8 mouse cellular contexts compared by ENCODE assay signal in genomic region chr17:26530590-26531081, GRCm38 (mm10). TPM values are rescaled to one million over a fixed set of nuclear protein-coding genes. Genes with fewer than 3 reads are reported as not detected.
A peak's percentile ranks its signal among the peaks of the same experiment; 100 is the strongest.
DNase-seq lines count a peak whose midpoint lies in the region; ATAC-seq and TF ChIP-seq lines count a peak whose summit lies in the region.

No protein-coding gene starts in this region.

- no peak overlapping the region for H3K4me3 ChIP-seq in liver, postnatal 0 days (ENCODE audit: low read depth, low read length)
- no peak overlapping the region for H3K4me3 ChIP-seq in liver, embryonic 11.5 days (ENCODE audit: low read depth, low read length)
- no peak overlapping the region for H3K4me3 ChIP-seq in midbrain, embryonic 11.5 days (ENCODE audit: low read depth, low read length)

- no peaks in the 10 kb centered on the region for H3K36me3 ChIP-seq in liver, postnatal 0 days (replicated peaks; ENCODE audit: insufficient read depth, low read length)
- no peaks in the 10 kb centered on the region for H3K36me3 ChIP-seq in liver, embryonic 11.5 days (ENCODE audit: control insufficient read depth, insufficient read depth, low read length)
- no peaks in the 10 kb centered on the region for H3K36me3 ChIP-seq in splenic B cell, adult 2 months (ENCODE audit: control insufficient read depth, insufficient read depth, low read length, poor library complexity, severe bottlenecking)
- H3K36me3 ChIP-seq in midbrain, embryonic 11.5 days (ENCODE audit: control insufficient read depth, insufficient read depth, low read length) = no peaks in the 10 kb centered on the region

- peak overlapping the region; percentile 86; the same call in 1 of the 2 replicates for H3K27ac ChIP-seq in liver, postnatal 0 days (ENCODE audit: low read depth)
- no peak overlapping the region for H3K27ac ChIP-seq in liver, embryonic 11.5 days (ENCODE audit: low read depth, low read length)
- no peak overlapping the region for H3K27ac ChIP-seq in midbrain, embryonic 11.5 days (ENCODE audit: low read depth, low read length)

- H3K9me3 ChIP-seq in liver, postnatal 0 days (ENCODE audit: low read length) = no peaks in the 10 kb centered on the region
- no peaks in the 10 kb centered on the region for H3K9me3 ChIP-seq in liver, embryonic 11.5 days (ENCODE audit: control insufficient read depth, low read length)
- no peaks in the 10 kb centered on the region for H3K9me3 ChIP-seq in midbrain, embryonic 11.5 days (ENCODE audit: control insufficient read depth, low read length)

- no peaks in the 10 kb centered on the region for H3K27me3 ChIP-seq in liver, postnatal 0 days (ENCODE audit: insufficient read depth, low read length)
- no peaks in the 10 kb centered on the region for H3K27me3 ChIP-seq in liver, embryonic 11.5 days (replicated peaks; ENCODE audit: control insufficient read depth, insufficient read depth, low read length)
- no peaks in the 10 kb centered on the region for H3K27me3 ChIP-seq in splenic B cell, adult 2 months (ENCODE audit: control insufficient read depth, insufficient read depth, low read length, poor library complexity, severe bottlenecking)
- H3K27me3 ChIP-seq in midbrain, embryonic 11.5 days (ENCODE audit: control insufficient read depth, insufficient read depth, low read length) = no peaks in the 10 kb centered on the region

- H3K4me1 ChIP-seq in liver, postnatal 0 days (ENCODE audit: insufficient read depth) = peaks cover 25% of the 10 kb centered on the region
- H3K4me1 ChIP-seq in liver, embryonic 11.5 days (replicated peaks; ENCODE audit: control insufficient read depth, insufficient read depth, low read length) = peaks cover 25% of the 10 kb centered on the region
- H3K4me1 ChIP-seq in midbrain, embryonic 11.5 days (ENCODE audit: control insufficient read depth, insufficient read depth, low read length) = no peaks in the 10 kb centered on the region

- ATAC-seq in liver, postnatal 0 days = no peak
- ATAC-seq in liver, embryonic 11.5 days (replicated peaks; ENCODE audit: low FRiP score) = no peak
- no peak for ATAC-seq in midbrain, embryonic 11.5 days (ENCODE audit: low FRiP score)

- 67% methylated on average over 3 of the region's 3 CpGs for WGBS in liver, postnatal 0 days (ENCODE audit: insufficient replicate concordance)
- 49% methylated on average over 3 of the region's 3 CpGs for WGBS in liver, embryonic 11.5 days
- WGBS in midbrain, embryonic 11.5 days = 57% methylated on average over 3 of the region's 3 CpGs

- no peak for DNase-seq in liver, postnatal 0 days
- no peak for DNase-seq in liver, embryonic 11.5 days (ENCODE audit: low spot score)
- DNase-seq in forelimb bud, embryonic 11.5 days (ENCODE audit: low read depth, low spot score) = peak; percentile 70
- peak; percentile 71 for DNase-seq in induced T-regulatory cell, adult 2 months (ENCODE audit: low read depth)
- DNase-seq in splenic B cell, adult 2 months (ENCODE audit: low read depth, low spot score) = peak; percentile 50
- DNase-seq in midbrain, embryonic 11.5 days (ENCODE audit: low spot score, missing footprints) = no peak
- DNase-seq in cerebellum, postnatal 36 days = no peak
- no peak for DNase-seq in ovary, postnatal 36 days (ENCODE audit: low spot score)

- no peak overlapping the region for H3K9ac ChIP-seq in liver, postnatal 0 days (replicated peaks)
- H3K9ac ChIP-seq in liver, embryonic 11.5 days (ENCODE audit: low read depth, low read length) = no peak overlapping the region
- no peak overlapping the region for H3K9ac ChIP-seq in midbrain, embryonic 11.5 days (ENCODE audit: low read length)

- no peak overlapping the region for H3K4me2 ChIP-seq in liver, postnatal 0 days (ENCODE audit: low read depth, low read length)
- no peak overlapping the region for H3K4me2 ChIP-seq in liver, embryonic 11.5 days
- no peak overlapping the region for H3K4me2 ChIP-seq in midbrain, embryonic 11.5 days

- no peak for TF ChIP-seq EP300 in liver, postnatal 0 days (IDR thresholded peaks at IDR 0.05; ENCODE audit: low read depth)

- no peak for TF ChIP-seq CTCF in liver, postnatal 0 days (IDR thresholded peaks at IDR 0.05; ENCODE audit: low read depth)

RNA-seq across cellular contexts. Expression of gene Ergic1, which starts 30.7 kb away (rescaled TPM):
- polyA plus RNA-seq in liver, postnatal 0 days (2015; fragmentation: Nextera tagmentation; extraction: Ambion mirVana) = 34.4 and 35.0 TPM in 2 replicates
- polyA plus RNA-seq in liver, embryonic 11.5 days (2014; fragmentation: Nextera tagmentation; extraction: Ambion mirVana) = 89.5 and 96.1 TPM in 2 replicates
- polyA plus RNA-seq in midbrain, embryonic 11.5 days (2014; fragmentation: Nextera tagmentation; extraction: Ambion mirVana) = 129 and 130 TPM in 2 replicates

RNA-seq across cellular contexts. Expression of gene Dusp1, which starts 31.3 kb away (rescaled TPM):
- 13.4 and 14.2 TPM in 2 replicates for polyA plus RNA-seq in liver, postnatal 0 days (2015; fragmentation: Nextera tagmentation; extraction: Ambion mirVana)
- 18.6 and 22.7 TPM in 2 replicates for polyA plus RNA-seq in liver, embryonic 11.5 days (2014; fragmentation: Nextera tagmentation; extraction: Ambion mirVana)
- polyA plus RNA-seq in midbrain, embryonic 11.5 days (2014; fragmentation: Nextera tagmentation; extraction: Ambion mirVana) = 30.2 TPM in 2 replicates

Comparison
In these comparisons a context has a peak if more than half of its experiments do, and no peak if none do; other contexts are left out.
1. DNase-seq: peak in forelimb bud, embryonic 11.5 days (single experiment), induced T-regulatory cell, adult 2 months (single experiment) and splenic B cell, adult 2 months (single experiment); none in liver, postnatal 0 days (single experiment), liver, embryonic 11.5 days (single experiment), midbrain, embryonic 11.5 days (single experiment), cerebellum, postnatal 36 days (0 of 2) and ovary, postnatal 36 days (single experiment).